ENCODE assay signal across 30 mouse cellular contexts in genomic region chr17:17690659-17691058, GRCm38 (mm10). TPM values are rescaled to one million over a fixed set of nuclear protein-coding genes. Genes with fewer than 3 reads are reported as not detected.
DNase-seq lines count a peak whose midpoint lies in the region; ATAC-seq and TF ChIP-seq lines count a peak whose summit lies in the region.
"Had no signal": no experiment of that assay in that cellular context is flagged by ENCODE, and none has a peak within 500 bp of the region (broad histone marks: within the 10 kb centered on the region; RNA-seq: fewer than 3 reads in every experiment).

No protein-coding gene starts in this region.

- ATAC-seq in megakaryocyte-erythroid progenitor cell, adult 5-6 weeks (replicated peaks; ENCODE audit: low FRiP score, low TSS enrichment, poor library complexity, severe bottlenecking): no peak
- ATAC-seq: activated CD4-positive, CD25-positive, alpha-beta regulatory T cell, adult 4 months; CD4-positive, CD25-positive, alpha-beta regulatory T cell, adult 4 months; forebrain, embryonic 14.5 days; forebrain, embryonic 16.5 days had no signal

- no peaks in the 10 kb centered on the region for H3K79me2 ChIP-seq in C2C12 (ENCODE audit: control insufficient read depth, insufficient read depth)

- DNase-seq in 3134 (ENCODE audit: extremely low read depth, insufficient read length, low spot score): peak; percentile 14
- DNase-seq in ZHBTc4 (ENCODE audit: low read depth, low spot score): peak; percentile 3
- peak; percentile 2 for DNase-seq in forelimb bud, embryonic 11.5 days (ENCODE audit: low read depth, low spot score)
- DNase-seq in spleen, adult 12 weeks (ENCODE audit: low spot score): no peak
- no peak for DNase-seq in thymus, postnatal 4 days
- DNase-seq in c-Kit-positive CD71-positive TER-119-positive erythroid progenitor cells, embryonic 14.5 days (ENCODE audit: low spot score): no peak
- DNase-seq: adrenal gland, adult 8-10 months; adrenal gland, postnatal 14 days; adrenal gland, postnatal 36 days; cerebellum, adult 11 months; cerebellum, adult 18-20 months; cerebellum, adult 8-10 months; cerebellum, adult 9-11 months; cerebellum, postnatal 14 days; cerebellum, postnatal 36 days; embryo, embryonic 11 days had no signal

- no peak overlapping the region for H3K4me3 ChIP-seq in C2C12 (ENCODE audit: insufficient read depth, poor library complexity, severe bottlenecking)
- H3K4me3 ChIP-seq: embryonic facial prominence, embryonic 12.5 days; forebrain, embryonic 10.5 days; forebrain, embryonic 12.5 days had no signal

- TF ChIP-seq CTCF in C2C12 (IDR thresholded peaks at IDR 0.05; ENCODE audit: control insufficient read depth, insufficient read depth, insufficient read length): no peak

- H3K79me3 ChIP-seq in C2C12 (ENCODE audit: low read depth): no peaks in the 10 kb centered on the region

- no peaks in the 10 kb centered on the region for H3K27me3 ChIP-seq in C2C12 (ENCODE audit: control insufficient read depth, insufficient read depth, insufficient read length)
- H3K27me3 ChIP-seq: CH12.LX; embryonic facial prominence, embryonic 12.5 days; forebrain, embryonic 12.5 days had no signal

- no peaks in the 10 kb centered on the region for H3K36me3 ChIP-seq in C2C12 (ENCODE audit: control insufficient read depth, insufficient read depth)
- H3K36me3 ChIP-seq: embryonic facial prominence, embryonic 12.5 days; forebrain, embryonic 10.5 days; forebrain, embryonic 12.5 days; G1E had no signal

- H3ac ChIP-seq in C2C12 (ENCODE audit: control insufficient read depth, insufficient read length, low read depth): no peak overlapping the region

TF ChIP-seq in C2C12, 6 proteins besides CTCF, POLR2A, EP300 and RAD21:
- peak; percentile 71 for TF ChIP-seq CEBPB (IDR thresholded peaks at IDR 0.05; ENCODE audit: low read depth)
- TF ChIP-seq MYOG (IDR thresholded peaks at IDR 0.05; ENCODE audit: control insufficient read depth, extremely low read depth, insufficient read length): no peak
- TF ChIP-seq USF1 (IDR thresholded peaks at IDR 0.05; ENCODE audit: low read depth): no peak
- no peak for TF ChIP-seq FOSL1 (IDR thresholded peaks at IDR 0.05; ENCODE audit: insufficient read depth, low read length, poor library complexity, severe bottlenecking)
- TF ChIP-seq MAX (IDR thresholded peaks at IDR 0.05): no peak
- TF ChIP-seq MYOD1 (IDR thresholded peaks at IDR 0.05; ENCODE audit: control insufficient read depth, insufficient read length, low read depth): no peak
TF ChIP-seq in C2C12: peak in this region for 1.

RNA-seq across cellular contexts. Expression of gene Vmn2r90, which starts 12.9 kb away (rescaled TPM):
- not detected for polyA plus RNA-seq in C2C12 (2012; fragmentation: generic; extraction: Trizol)
- not detected in 2 replicates for total RNA-seq in megakaryocyte-erythroid progenitor cell, adult 5-6 weeks (2014; fragmentation: Nextera tagmentation)
- total RNA-seq in megakaryocyte-erythroid progenitor cell, adult 5-6 weeks (2017): not detected in 2 replicates
- total RNA-seq: adrenal gland, adult 18-20 months; adrenal gland, adult 8-10 months; adrenal gland, postnatal 14 days; adrenal gland, postnatal 36 days; common myeloid progenitor, adult 5-6 weeks had no signal
- polyA plus RNA-seq: activated CD4-positive, CD25-positive, alpha-beta regulatory T cell, adult 4 months; embryonic facial prominence, embryonic 12.5 days; embryonic facial prominence, embryonic 14.5 days; forebrain, embryonic 10.5 days; forebrain, embryonic 12.5 days; forebrain, embryonic 14.5 days; G1E had no signal

Comparison
In these comparisons a context has a peak if more than half of its experiments do, and no peak if none do; other contexts are left out.
1. DNase-seq: peak in 3134 (single experiment), ZHBTc4 (single experiment) and forelimb bud, embryonic 11.5 days (single experiment); none in spleen, adult 12 weeks (single experiment), thymus, postnatal 4 days (single experiment) and c-Kit-positive CD71-positive TER-119-positive erythroid progenitor cells, embryonic 14.5 days (single experiment).